Comparison of ENCODE assay signal across 13 mouse cellular contexts in the genomic region with DNA sequence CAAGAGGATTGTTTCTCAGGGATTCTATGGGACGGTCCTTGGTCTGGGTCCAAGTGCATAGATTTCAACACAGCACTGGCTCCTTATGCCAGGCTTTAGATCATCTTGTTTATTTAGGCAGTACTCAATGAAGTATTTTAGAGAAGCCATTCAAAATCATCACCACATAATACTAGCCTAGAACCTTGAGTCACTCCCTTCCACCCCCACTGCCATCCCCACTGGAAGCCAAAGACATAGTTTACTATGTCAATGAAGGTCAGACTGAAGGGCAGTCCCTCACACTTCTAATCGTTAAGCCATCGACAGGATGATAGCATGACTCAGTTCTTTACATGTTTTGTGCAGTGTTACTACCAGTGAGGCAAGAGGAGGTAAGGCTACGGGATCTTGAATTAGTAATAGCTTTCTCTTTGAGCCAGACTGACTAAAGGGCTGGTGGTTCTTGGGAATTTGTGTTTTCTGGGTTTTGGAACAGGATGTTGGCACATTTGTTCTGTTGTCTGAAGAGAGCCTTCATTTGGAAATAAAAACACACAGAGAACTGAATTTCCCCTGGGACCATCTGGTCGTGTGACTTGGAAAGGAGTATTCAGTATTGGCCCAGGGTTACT. TPM values are rescaled to one million over a fixed set of nuclear protein-coding genes. Genes with fewer than 3 reads are reported as not detected.
A peak's percentile ranks its signal among the peaks of the same experiment; 100 is the strongest.
DNase-seq lines count a peak whose midpoint lies in the region; TF ChIP-seq lines count a peak whose summit lies in the region.
"Had no signal": no experiment of that assay in that cellular context is flagged by ENCODE, and none has a peak within 500 bp of the region (broad histone marks: within the 10 kb centered on the region; RNA-seq: fewer than 3 reads in every experiment).

No protein-coding gene starts in this region.

- H3K4me1 ChIP-seq in CH12.LX (ENCODE audit: control insufficient read depth in 1 of 2, insufficient read depth in 2 of 2) = peaks cover 37 to 60% of the 10 kb centered on the region in 2 experiments
- H3K4me1 ChIP-seq: embryonic facial prominence, embryonic 15.5 days had no signal

- DNase-seq in heart, postnatal 10 days = peak; percentile 22 to 32
- DNase-seq in heart, postnatal 4 days = no peak
- peak; percentile 77 for DNase-seq in 3134 (ENCODE audit: extremely low read depth, insufficient read length, low spot score)
- DNase-seq in CH12.LX (ENCODE audit: extremely low read depth) = no peak
- peak; percentile 72 for DNase-seq in fat pad, adult 2 months (ENCODE audit: extremely low read depth, low read depth, low spot score)
- no peak for DNase-seq in kidney, postnatal 14 days
- no peak for DNase-seq in spleen, postnatal 10 days (ENCODE audit: low spot score in 2 of 2)
- DNase-seq: cerebellum, adult 18-20 months; kidney, postnatal 25 days had no signal

- no peak for TF ChIP-seq EP300 in CH12.LX (IDR thresholded peaks at IDR 0.05; ENCODE audit: low read length)

- dilution Hi-C loops in CH12.LX (cut with MboI; ENCODE audit: extremely low pct_ligation_motif_present, extremely low pct_unique_long_range_greater_than_20kb, low sequenced_read_pairs) = no loop called here

- no peak for TF ChIP-seq POLR2A in CH12.LX (IDR thresholded peaks at IDR 0.05; ENCODE audit: low read depth, low read length)

- no peaks in the 10 kb centered on the region for H3K79me2 ChIP-seq in CH12.LX (replicated peaks; ENCODE audit: control insufficient read depth, extremely low read depth, insufficient read depth, poor library complexity, severe bottlenecking)

- no peak overlapping the region for H3K27ac ChIP-seq in CH12.LX (ENCODE audit: insufficient read depth, low read depth)
- H3K27ac ChIP-seq: embryonic facial prominence, embryonic 15.5 days; heart, embryonic 15.5 days; hindbrain, embryonic 14.5 days; limb, embryonic 13.5 days had no signal

- H3K36me3 ChIP-seq in CH12.LX (replicated peaks in 1 of 2; ENCODE audit: control insufficient read depth in 1 of 2, insufficient read depth in 1 of 2, low read length in 1 of 2) = no peaks in the 10 kb centered on the region
- H3K36me3 ChIP-seq: embryonic facial prominence, embryonic 15.5 days; heart, embryonic 15.5 days; limb, embryonic 13.5 days had no signal

- intact Hi-C loops in heart, postnatal 10 days (cut with DNase I) = no loop called here

- no peaks in the 10 kb centered on the region for H3K27me3 ChIP-seq in CH12.LX (replicated peaks)
- H3K27me3 ChIP-seq: embryonic facial prominence, embryonic 15.5 days; heart, embryonic 15.5 days; limb, embryonic 13.5 days had no signal

- no peak overlapping the region for H3K4me2 ChIP-seq in CH12.LX (ENCODE audit: insufficient read depth, low read depth, poor library complexity, severe bottlenecking)
- H3K4me2 ChIP-seq: embryonic facial prominence, embryonic 15.5 days; heart, embryonic 15.5 days; hindbrain, embryonic 14.5 days; limb, embryonic 13.5 days had no signal

- in situ Hi-C loops in CH12.LX (cut with MboI; ENCODE audit: low pct_ligation_motif_present, low pct_unique_long_range_greater_than_20kb, low sequenced_read_pairs) = no loop called here

- no peak for TF ChIP-seq CTCF in CH12.LX (conservative IDR thresholded peaks at IDR 0.05 in 1 of 2, IDR thresholded peaks at IDR 0.05 in 1 of 2; ENCODE audit: low read depth in 2 of 2, low read length in 2 of 2)

- TF ChIP-seq RAD21 in CH12.LX (IDR thresholded peaks at IDR 0.05; ENCODE audit: low read depth, low read length) = no peak

- H3K9ac ChIP-seq in CH12.LX (ENCODE audit: insufficient read depth, low read depth) = no peak overlapping the region
- H3K9ac ChIP-seq: embryonic facial prominence, embryonic 15.5 days; heart, embryonic 15.5 days; hindbrain, embryonic 14.5 days; limb, embryonic 13.5 days had no signal

- H3K4me3 ChIP-seq in CH12.LX (replicated peaks in 1 of 3; ENCODE audit: low read depth in 2 of 3, low read length in 2 of 3, poor library complexity in 1 of 3) = no peak overlapping the region
- H3K4me3 ChIP-seq: embryonic facial prominence, embryonic 15.5 days; heart, embryonic 15.5 days; limb, embryonic 13.5 days had no signal

- H3K9me3 ChIP-seq in CH12.LX (replicated peaks; ENCODE audit: low read length) = no peaks in the 10 kb centered on the region
- H3K9me3 ChIP-seq: embryonic facial prominence, embryonic 15.5 days; heart, embryonic 15.5 days; limb, embryonic 13.5 days had no signal

TF ChIP-seq in CH12.LX, 34 proteins besides CTCF, POLR2A, EP300 and RAD21:
- TF ChIP-seq ZNF384 (IDR thresholded peaks at IDR 0.05; ENCODE audit: low read depth, low read length) = no peak
- TF ChIP-seq E2F4 (IDR thresholded peaks at IDR 0.05; ENCODE audit: insufficient replicate concordance, low read depth, low read length) = no peak
- no peak for TF ChIP-seq MXI1 (IDR thresholded peaks at IDR 0.05; ENCODE audit: low read depth, low read length)
- no peak for TF ChIP-seq MAZ (IDR thresholded peaks at IDR 0.05; ENCODE audit: low read depth, low read length)
- no peak for TF ChIP-seq JUND (conservative IDR thresholded peaks at IDR 0.05; ENCODE audit: low read depth, low read length)
- no peak for TF ChIP-seq PAX5 (IDR thresholded peaks at IDR 0.05; ENCODE audit: low read length)
- no peak for TF ChIP-seq JUN (IDR thresholded peaks at IDR 0.05; ENCODE audit: insufficient read depth, low read depth, low read length)
- TF ChIP-seq SMC3 (IDR thresholded peaks at IDR 0.05; ENCODE audit: low read depth, low read length) = no peak
- TF ChIP-seq ZMIZ1 (IDR thresholded peaks at IDR 0.05; ENCODE audit: low read depth, low read length) = no peak
- 0 out of 2 replicates have a peak, but pooled peaks have one; percentile 19 for TF ChIP-seq MEF2A (IDR thresholded peaks at IDR 0.05; ENCODE audit: borderline replicate concordance, low read depth, low read length)
- TF ChIP-seq BHLHE40 (IDR thresholded peaks at IDR 0.05; ENCODE audit: low read depth, low read length) = peak; percentile 53
- TF ChIP-seq USF2 (conservative IDR thresholded peaks at IDR 0.05; ENCODE audit: low read depth, low read length) = no peak
- TF ChIP-seq GABPA (IDR thresholded peaks at IDR 0.05; ENCODE audit: insufficient replicate concordance, low read depth, low read length) = no peak
- peak; percentile 43; the same call in 1 of the 2 replicates for TF ChIP-seq MAFK (IDR thresholded peaks at IDR 0.05; ENCODE audit: insufficient replicate concordance, low read length)
- TF ChIP-seq ETS1 (conservative IDR thresholded peaks at IDR 0.05; ENCODE audit: low read depth, low read length) = 0 out of 2 replicates have a peak, but pooled peaks have one; percentile 8
- no peak for TF ChIP-seq MAX (IDR thresholded peaks at IDR 0.05; ENCODE audit: low read length)
- no peak for TF ChIP-seq ZKSCAN1 (IDR thresholded peaks at IDR 0.05; ENCODE audit: borderline replicate concordance, low read depth, low read length)

RNA-seq across cellular contexts. Expression of a gene that starts 24.2 kb away (rescaled TPM):
- 10 to 100 TPM; 46.0 to 52.9 TPM for total RNA-seq in heart, postnatal 10 days (2021)
- 10 to 100 TPM; 41.9 to 43.1 TPM for total RNA-seq in heart, postnatal 4 days (2021)
- total RNA-seq in CH12.LX (2012; rRNA removed) (33.2 and 37.9 TPM in 2 replicates), CH12.LX (2014; rRNA removed) (40.9 and 47.6 TPM in 2 replicates)
- 31.6 and 41.5 TPM in 2 replicates for polyA plus RNA-seq in CH12.LX (2012; ENCODE audit: insufficient read length, low read depth)

Comparison
In these comparisons a context has a peak if more than half of its experiments do, and no peak if none do; other contexts are left out.
1. DNase-seq: peak in heart, postnatal 10 days (2 of 2), 3134 (single experiment) and fat pad, adult 2 months (single experiment); none in heart, postnatal 4 days (single experiment), CH12.LX (single experiment), kidney, postnatal 14 days (single experiment) and spleen, postnatal 10 days (0 of 2).